Mouse (Mus musculus): ENCODE results near the gene Itprid2.

Gene Itprid2

DNA sequence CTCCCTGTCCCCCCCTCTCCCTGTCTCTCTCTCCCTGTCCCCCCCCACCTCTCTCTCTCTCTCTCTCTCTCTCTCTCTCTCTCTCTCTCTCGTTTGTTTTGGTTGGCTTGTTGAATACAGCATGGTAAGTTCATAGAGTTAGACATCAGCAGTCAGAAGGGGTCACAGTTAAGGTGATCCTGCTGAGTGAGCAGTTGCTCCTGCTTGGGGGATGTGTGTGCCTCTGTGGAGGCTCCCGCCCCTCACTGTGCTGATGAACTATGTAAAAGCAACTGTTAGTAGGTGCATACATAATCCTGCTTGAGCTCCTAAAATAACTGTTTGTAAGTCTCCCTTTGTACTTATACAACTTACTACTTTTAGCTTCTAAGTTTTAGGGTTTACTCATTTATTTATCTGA is 12.6 kb downstream of the Itprid2 start:
- in situ Hi-C loops (cut with MboI, MseI) = loop anchor here (5.0 to 25.0 kb wide), 3 partner anchors 145 to 685 kb away; no protein-coding TSS in a partner anchor

DNA sequence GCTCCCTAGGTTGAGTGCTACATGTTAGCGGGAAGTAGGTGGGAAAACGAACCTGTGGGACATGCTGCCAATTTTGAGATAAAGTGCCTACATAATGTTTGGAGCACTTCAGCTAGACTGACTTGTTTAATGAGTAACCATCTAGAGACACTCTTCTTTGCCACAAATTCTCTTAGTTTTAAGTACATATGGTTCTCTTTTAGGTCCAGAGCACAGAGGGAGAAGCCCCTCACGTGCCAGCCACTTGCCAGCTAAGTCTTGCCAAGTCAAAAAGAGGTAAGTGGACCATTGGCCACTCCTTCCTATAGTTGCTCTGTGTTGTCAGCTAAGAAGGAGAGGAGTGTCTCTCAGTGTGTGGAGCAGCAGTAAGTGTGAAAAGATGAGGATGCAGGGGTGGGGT is 16.0 kb downstream of the Itprid2 start:
- in situ Hi-C loops (cut with MboI, MseI) = no loop called here

DNA sequence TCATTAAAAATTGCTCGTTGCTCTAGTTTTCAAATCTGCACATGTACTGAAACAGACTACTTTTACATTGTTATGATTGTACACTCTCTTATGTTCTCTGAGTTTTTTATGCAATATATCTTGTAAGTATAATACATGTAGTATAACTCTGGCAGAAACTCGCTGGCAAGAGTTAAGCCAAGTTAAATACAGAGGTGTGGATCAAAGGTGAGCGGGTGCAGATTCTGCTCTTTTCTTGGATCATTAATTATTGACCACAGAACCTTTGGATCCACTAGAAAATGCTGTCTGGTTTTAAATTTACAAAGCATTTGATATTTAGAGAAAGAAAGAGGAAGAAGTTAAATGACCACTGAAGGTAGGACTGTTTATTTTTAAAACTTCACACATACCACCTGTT is 16.5 kb downstream of the Itprid2 start:
- in situ Hi-C loops (cut with MboI, MseI) = no loop called here

DNA sequence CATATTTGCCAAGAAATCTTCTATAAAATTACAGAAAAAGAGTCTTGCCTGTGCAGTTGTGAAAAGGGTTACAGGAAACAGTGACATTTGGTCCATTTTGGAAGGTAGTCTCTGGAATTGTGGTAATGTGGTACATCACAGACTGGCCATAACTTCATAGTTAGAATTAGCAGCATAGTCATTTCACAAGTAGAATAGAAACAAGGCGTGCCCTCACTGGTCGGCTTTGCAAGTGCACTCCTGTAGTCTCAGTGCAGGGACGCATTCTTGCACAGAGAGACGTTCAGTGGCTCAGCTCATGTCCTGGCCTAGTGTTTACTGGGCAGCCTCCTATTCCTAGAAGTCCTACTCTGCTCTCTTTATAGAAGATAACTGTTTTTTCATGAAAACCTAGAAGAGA is 17.4 kb downstream of the Itprid2 start:
- in situ Hi-C loops (cut with MboI, MseI) = no loop called here

DNA sequence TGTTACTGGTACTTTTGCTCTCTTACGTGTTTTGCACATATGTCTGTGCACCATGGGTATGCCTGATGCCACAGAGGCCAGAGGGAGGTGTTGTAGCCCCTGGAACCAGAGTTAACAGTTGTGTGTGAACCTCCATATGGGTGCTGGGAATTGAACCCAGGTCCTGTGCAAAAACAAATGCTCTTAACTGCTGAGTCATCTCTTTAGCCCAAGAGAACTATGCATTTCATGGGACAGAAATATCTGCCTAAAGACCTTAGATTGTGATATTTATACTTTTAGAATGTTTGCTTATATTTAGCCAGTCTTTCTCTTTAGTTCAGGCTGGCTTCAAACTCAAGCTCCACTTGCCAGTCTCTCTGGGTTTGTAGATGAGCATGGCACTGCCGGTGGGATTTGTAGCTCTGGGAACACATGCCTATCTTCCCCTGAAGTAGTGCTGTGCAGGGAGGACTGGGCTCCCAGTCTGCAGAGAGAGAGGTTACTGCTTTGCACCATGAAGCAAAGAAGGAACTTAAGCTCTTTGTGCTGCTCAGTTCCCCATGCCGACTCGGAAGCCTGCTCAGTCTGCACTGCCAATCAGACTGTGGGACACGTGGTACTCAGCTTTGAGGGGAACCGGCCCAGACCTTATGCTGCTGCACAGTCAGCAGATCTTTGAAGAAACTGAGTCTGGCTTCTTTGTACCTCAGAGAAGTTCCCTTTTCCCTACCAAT is 18.1 kb downstream of the Itprid2 start:
- in situ Hi-C loops (cut with MboI, MseI) = no loop called here

DNA sequence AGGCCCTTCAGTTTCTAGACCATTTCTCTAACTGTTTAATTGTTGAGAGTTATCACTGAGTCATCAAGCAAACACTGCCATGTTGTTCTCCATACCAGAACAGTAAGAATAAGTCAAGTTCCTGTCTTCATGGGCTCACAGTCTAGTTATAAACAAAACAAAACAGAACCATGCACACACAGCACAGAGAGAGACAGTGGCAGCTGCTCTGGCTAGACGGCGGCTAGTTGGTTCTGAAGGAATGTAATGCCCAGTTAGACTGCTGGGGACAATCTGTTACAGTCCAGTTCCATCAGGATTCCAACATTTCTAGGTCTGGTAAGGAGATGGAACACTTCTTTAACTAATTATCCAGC is 18.6 kb downstream of the Itprid2 start:
- in situ Hi-C loops (cut with MboI, MseI) = no loop called here

DNA sequence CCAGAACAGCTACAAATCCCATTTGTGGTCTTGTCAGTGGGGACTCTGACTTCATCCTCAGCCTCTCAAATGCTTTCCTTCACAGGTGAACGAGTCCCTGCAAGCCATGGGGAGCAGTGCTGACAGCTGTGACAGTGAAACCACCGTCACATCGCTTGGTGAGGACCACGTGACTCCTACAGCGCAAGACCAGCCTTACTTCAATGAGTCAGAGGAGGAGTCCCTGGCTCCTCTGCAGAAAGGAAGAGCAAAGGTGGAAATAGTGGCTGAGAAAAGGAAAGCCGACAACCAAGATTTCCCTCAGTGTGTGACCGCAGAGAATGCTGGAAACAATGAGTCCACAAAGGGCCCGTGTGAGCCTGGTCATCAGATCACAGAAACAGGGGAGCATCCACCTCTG is 21.9 kb downstream of the Itprid2 start:
- in situ Hi-C loops (cut with MboI, MseI) = no loop called here

DNA sequence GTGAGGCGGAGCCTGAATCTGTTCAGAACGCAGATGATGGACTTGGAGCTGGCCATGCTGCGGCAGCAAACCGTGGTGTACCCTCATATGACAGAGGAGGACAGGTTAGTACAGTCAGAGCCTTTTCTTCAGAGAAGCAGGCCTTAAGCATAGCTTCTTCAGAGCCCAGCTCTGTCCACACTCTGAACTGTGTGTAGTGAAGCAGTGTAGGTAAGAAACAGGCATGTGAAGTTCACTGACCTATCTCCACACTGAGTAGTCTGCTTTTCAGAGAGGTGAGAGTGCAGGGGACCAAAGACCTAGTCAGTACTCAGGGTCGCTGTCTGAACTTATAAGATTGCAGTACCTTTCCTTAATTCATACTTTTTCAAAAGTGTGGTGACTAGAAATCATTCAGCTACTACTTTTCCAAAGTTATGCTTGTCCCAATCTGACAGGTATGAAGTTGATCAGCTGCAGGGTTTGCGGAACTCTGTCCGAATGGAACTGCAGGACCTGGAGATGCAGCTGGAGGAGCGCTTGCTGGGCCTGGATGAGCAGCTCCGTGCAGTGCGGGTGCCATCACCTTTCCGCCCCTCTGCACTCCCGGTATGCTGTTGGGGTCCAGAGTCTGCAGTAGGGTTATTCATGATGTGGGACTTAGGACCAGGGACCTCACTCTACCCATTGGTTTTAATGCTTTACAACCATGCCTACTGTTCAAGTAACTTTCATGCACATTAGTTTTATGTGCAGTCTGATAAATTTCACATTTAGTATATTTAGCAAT is 25.4 kb downstream of the Itprid2 start:
- in situ Hi-C loops (cut with MboI, MseI) = no loop called here

DNA sequence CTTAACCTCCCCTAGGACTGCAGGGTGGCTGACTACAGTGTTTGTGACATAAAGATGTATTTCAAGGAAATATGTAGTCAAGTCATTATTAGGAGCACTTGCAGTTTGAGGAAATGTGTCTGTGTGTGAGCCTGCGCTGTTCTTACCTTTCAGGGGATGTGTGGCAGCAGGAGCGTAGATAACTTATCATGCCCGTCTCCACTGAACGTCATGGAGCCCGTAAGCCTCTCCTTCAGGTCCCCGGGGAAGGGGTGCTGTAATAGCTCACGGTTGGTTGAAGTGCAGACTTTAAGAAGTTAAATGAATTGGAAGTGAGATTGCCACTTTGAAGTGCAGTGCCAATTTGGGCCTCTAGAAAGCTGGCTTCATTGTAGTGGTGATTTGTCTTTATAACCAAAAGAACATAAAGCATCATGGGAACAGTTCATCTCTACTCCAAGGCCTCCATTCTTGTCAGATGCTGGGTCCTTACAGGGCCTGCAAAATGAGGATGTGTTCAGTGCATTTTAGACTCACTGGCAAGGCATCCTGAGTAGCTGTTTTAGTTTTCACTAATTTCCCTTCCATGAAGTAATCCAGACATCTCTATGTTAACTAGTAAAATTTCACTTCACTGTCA is 26.4 kb downstream of the Itprid2 start:
- in situ Hi-C loops (cut with MboI, MseI) = no loop called here

DNA sequence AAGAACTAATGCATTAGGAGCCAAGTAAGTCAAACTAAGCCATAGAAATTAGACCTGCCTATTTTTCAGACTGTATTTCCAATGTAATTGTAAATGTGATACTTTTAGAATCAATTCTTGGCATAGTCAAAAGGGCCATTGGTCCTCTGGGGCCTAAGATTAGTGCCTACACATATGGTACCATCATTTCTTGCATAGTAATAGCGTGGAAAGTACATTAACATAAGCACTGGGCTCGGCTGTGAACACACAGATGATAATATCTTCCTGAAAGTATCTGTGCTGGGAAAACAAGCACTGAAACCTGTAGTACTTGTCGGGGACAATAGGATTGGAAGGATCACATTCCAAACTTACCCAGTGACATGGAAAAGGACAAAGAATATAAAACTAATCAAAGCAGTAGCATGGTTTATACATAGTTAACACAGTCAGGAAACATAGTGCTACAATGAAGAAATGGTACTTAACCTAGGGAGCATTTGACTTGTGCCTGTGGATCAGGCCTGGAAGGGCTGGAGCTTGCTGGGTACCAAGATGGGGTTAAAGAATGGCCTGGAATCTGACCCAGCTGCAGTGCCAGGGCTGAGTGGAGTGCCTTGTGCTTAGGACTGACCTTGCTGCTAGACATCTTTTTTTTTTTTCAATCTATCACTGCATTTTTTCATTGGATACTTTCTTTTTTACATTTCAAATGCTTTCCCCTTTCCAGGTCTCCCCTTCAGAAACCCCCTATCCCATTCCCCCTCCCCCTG is 29.6 kb downstream of the Itprid2 start:
- in situ Hi-C loops (cut with MboI, MseI) = no loop called here

DNA sequence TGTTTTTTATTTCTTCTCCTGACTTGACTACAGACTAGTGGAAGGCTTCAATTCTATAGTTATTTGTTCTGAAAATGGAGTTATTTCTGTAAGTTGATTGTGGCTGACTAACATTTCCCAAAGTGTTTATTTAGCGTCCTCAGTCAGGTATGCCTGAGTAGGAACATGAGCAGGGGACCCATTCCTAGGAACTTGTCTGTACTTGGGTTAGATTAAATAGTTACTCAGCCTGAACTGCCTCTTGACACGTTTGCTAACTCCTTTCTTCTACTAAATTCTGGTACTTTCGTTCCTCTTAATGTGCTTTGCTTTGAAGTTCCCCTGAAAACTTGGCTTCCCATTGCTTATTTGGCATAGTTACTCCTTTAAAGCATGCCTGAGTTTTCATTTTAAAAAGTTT is 30.3 kb downstream of the Itprid2 start:
- in situ Hi-C loops (cut with MboI, MseI) = no loop called here

DNA sequence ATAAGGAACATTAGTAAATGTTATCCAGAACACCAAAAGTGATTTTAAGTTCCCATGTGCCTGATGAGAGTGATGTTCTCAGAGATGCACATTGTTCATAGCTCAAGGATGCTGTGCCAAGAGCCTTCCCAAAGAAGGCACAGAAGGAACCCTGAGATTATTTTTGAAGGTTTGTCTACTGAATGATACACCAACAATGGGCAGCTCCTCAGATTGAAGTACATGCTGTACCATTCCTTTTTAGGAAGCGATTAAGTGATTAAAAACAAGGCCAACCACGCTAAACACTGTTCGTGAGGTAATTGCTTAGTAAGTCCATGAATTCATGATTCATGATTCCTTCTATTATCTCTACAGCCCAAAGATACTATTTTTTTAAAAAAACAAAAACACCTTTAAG is 40.1 kb downstream of the Itprid2 start:
- in situ Hi-C loops (cut with MboI, MseI) = no loop called here

DNA sequence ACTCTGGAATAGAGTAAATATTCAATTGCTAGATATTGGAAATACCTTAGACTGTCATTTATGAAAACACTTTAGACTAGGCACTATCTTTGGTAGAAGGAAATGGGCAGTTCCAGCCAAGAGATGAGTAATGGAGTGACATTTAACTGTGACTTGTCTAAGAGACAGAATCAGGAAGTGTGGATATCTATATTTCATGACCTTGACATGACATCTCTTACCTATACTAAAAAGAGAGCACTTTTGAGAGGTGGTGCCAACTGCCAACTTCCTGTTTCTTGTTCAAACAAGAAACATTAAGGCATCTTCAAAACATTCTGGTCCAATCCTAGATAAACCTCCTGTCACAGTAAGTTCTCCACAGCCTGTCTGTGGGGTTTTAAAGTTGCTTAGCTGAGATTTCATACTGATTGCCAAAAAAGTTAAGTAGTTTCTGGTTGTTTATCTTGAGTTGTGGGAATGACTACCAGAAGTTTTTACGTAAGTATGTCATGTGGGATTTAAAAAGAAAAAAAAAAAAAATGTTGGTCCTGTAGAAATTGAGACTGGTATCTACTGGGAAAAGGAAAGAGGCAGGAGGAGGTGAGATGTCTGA is 42.6 kb downstream of the Itprid2 start:
- in situ Hi-C loops (cut with MboI, MseI) = no loop called here

DNA sequence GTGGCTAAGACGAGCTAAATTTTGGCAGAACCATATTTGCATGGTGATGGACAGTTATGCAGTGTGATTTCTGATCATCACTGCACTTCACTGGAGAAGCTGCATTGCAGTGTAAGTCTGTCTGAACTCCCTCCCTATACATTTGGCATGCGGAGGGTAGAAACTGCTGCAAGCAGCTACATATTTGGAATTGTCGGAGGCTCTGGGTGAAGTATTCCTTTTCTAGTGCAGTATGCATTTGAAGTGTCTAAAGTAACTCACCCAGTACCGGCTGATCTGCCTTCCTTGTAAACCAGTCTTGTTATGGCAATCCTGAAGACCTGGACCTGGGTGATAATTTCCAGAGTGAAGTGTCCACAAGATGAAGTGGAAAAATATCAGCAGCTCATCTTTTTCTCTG is 46.5 kb downstream of the Itprid2 start:
- in situ Hi-C loops (cut with MboI, MseI) = no loop called here

DNA sequence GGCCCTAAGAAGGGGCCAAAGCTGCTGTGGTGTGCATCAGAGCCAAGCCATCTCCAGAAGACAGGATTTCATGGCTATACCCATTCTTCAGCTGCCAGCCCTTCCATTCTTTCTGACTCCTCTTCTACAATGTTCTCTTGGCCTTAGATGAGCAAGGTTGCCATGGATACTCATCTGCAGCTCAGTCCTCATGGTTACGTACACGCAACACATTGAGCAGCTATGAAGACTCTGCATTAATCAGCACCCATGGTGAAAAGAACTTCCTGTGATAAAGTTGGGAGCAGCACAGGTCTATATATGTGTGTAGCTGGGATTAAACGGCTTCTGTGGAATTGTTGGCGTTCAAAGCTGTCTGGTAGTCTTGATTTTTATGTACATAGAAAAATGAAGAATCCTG is 48.1 kb downstream of the Itprid2 start:
- in situ Hi-C loops (cut with MboI, MseI) = no loop called here

DNA sequence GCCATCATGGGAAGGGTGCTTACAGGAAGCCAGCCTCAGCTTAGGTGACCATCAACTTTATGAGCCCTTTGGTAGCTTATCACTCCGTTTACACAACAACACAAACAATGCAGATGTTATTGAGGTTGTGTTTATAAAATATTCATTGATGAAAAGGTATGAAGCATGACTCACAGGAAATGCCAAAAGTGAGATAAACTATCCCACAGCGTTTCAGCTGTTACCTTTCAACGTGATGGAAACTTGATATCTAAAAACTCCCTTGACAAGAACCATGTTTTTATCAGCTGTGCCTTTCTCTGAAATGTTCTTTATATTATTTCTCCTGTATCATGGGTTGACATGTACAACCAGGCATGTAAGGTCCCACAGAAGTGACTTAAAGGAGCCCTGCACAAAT is 55.7 kb downstream of the Itprid2 start:
- in situ Hi-C loops (cut with MboI, MseI) = no loop called here

DNA sequence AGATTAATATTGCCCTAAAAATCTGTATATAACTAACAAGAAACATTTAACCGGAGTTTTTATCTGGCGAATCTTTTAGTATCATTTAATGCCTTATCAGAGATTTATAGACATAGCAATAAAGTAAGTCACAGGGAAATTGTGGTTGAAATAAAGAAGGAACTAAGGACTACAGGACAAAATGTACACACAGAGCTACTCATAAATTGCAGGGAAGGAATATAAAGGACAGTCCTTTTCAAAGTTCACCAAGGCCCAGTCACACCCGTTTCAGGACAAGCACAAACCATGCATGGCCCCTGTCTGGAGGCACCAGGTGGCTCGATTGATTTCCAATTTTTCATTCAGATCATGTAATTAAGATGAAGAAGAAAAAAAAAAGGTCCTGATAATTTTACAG is 60.0 kb downstream of the Itprid2 start:
- in situ Hi-C loops (cut with MboI, MseI) = loop anchor here (5.0 kb wide), 1 partner anchor 58 kb away; the partner anchor contains the start of gene Itprid2

DNA sequence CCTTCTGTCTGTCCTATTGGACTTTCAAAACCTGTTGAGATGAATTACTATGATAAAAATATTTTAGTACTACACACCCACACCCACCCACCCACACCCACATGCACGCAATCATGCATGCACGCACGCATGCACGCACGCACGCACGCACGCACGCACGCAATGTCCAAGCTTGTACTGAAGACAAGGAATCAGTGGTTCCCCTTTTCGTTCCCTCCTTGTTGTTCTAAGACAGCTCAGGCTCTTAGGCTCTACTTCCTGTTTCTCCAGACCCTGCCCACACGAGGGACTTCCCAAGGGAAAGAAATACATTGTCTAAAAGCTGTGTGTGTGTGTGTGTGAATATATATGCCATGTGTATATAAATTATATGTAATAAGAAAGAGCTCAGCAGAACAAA is 60.8 kb downstream of the Itprid2 start:
- in situ Hi-C loops (cut with MboI, MseI) = loop anchor here (5.0 kb wide), 1 partner anchor 59 kb away; the partner anchor contains the start of gene Itprid2

DNA sequence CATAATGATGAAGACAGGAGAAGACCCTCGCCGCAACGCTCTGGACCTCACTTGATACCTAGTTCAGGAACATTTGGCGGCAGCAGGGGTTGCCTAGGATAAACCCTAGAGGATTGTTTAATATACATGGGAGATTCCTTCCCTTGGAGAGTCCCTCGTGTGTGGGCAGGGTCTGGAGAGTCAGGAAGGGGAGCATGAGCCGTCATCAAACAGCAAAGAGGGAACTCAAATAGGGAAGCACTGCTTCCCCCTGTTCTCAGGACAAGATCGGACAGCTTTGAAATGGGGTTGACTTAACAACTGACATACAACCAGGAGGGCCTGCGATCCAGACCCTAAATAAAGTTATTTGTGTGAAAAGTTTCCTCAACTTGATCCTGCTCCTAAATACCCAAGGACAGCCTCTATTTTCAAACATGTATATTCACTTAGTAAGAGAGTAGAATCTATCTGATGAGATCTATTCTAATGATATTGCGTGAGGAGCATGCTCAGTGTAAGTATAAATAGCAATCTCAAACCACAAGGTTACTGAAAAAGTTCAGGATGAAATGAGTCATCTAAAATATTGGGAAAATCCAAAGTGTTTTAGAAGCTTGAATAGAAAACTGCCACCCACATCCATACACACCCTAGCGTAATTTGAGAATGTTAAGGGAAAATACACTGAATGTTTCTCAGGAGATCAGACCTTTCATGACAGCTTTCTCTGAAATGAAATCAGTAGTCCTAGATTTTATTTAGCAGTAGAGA is 61.5 kb downstream of the Itprid2 start:
- in situ Hi-C loops (cut with MboI, MseI) = loop anchor here (5.0 kb wide), 1 partner anchor 59 kb away; the partner anchor contains the start of gene Itprid2

DNA sequence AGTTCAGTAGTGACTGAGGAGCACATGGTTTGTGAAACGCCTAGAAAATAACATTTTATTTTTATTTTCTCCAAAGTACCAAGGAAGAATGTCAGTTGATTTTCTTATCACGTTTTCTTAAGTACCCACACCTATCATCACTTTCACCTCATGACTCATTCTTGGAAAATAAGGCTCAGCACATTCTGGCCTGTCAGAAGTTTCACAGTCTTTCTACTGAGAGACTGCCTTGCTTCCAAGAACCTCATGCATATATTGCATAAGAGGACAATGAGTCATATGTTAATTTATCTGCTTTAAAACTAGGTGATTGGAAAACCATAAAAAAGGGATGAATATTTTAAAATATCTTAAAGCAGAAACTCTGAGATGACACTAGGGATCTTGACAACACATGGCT is 63.0 kb downstream of the Itprid2 start:
- in situ Hi-C loops (cut with MboI, MseI) = loop anchor here (5.0 kb wide), 1 partner anchor 61 kb away; the partner anchor contains the start of gene Itprid2

DNA sequence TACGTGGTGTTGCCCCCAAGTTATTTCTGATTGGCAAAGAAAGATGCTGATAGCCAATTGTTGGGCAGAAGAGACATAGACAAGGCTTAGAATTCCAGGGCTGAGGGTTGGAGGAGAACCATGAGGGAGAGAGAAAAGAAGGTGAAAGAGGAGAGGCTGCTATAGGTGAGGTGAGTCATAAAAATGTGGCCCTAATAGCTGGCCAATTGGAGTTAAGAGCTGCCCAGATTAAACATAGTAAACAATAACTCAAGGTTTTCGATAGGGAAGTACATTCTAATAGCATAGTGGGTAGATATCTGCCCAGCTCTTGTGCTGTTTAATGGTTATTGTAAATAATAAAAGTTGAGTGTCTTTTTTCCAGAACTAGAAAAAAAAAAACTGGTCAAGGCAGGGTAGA is 69.6 kb downstream of the Itprid2 start:
- in situ Hi-C loops (cut with MboI, MseI) = no loop called here

Measured in T-helper 1 cell (primary cell).